Mouse (Mus musculus) gastrocnemius, adult 2 months (tissue): ENCODE results near the gene B4galt3. TPM values are rescaled to one million over a fixed set of nuclear protein-coding genes. Genes with fewer than 3 reads are reported as not detected.
"Not testable (repeated sequence)": the region's sequence is repeated elsewhere in the genome, so short reads cannot be mapped to it uniquely, and the experiment has no call there.

Experiments used
- DNase-seq: peaks from one replicate; pipeline ENCODE4 v3.0.0; 2022
- H3K27ac ChIP-seq: fragments of 200-600 bp; 2 replicates; pipeline ENCODE4 v1.8.1; 2022; ENCODE audit warnings: mild to moderate bottlenecking
- H3K4me3 ChIP-seq: fragments of 200-600 bp; 2 replicates; pipeline ENCODE4 v1.8.1; 2022; ENCODE audit warnings: mild to moderate bottlenecking, moderate library complexity
- CTCF ChIP-seq: fragments of 200-600 bp; IDR thresholded peaks from 2 replicates; pipeline ENCODE4 v1.8.1; 2022; ENCODE audit warnings: antibody characterized with exemption, mild to moderate bottlenecking, moderate library complexity
- intact Hi-C: fragments of 180-260 bp; cut with DNase I; formaldehyde crosslinking; loops from one replicate; pipeline ENCODE4 v1.15.1; 2025
- total RNA-seq, 2 experiments: library from RNA; stranded (reverse); gene quantifications; 2 replicates each; pipeline ENCODE4 v1.2.3; 2021

B4galt3 gene
- total RNA-seq, 2 experiments from 2014 or later: 12.1 to 12.5 TPM

GRCm38 (mm10) chr1:171231844-171232243 lies 38.3 kb upstream of the B4galt3 start:
- TF ChIP-seq CTCF: no peak
- peak overlapping the region; percentile 35 for H3K4me3 ChIP-seq
- intact Hi-C loops: no loop called here

DNA sequence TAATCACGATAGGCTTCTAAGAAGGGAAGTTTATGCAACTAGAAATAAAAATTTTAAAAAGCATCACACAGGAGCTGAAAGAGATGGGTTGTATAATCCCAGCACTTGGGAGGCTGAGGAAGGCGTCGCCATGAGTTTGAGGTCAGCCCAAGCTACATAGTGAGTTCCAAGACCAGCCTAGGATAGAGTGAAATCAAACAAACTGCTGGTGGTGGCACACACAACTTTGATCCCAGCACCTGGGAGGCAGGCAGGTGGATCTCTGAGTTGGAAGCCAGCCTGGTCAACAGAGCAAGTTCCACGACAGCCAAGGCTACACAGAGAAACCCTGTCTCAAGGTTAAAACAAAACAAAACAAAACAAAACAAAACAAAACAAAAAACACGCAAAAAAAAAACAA lies 37.8 kb upstream of the B4galt3 start:
- DNase-seq: no peak
- H3K4me3 ChIP-seq: peak overlapping the region; percentile 35
- peak overlapping the region; percentile 89 for H3K27ac ChIP-seq
- TF ChIP-seq CTCF: no peak
- intact Hi-C loops: no loop called here

More at GRCm38 (mm10) chr1:171231844-171232243, 38.3 kb upstream of the B4galt3 start:
- no peak for DNase-seq
- no peak overlapping the region for H3K27ac ChIP-seq

GRCm38 (mm10) chr1:171232800-171233730 lies 37.1 kb upstream of the B4galt3 start:
- no peak for TF ChIP-seq CTCF
- DNase-seq: no peak
- Histone ChIP-seq H3K27ac (peak overlapping the region; percentile 89), H3K4me3 (peak overlapping the region; percentile 58)
- intact Hi-C loops: no loop called here

DNA sequence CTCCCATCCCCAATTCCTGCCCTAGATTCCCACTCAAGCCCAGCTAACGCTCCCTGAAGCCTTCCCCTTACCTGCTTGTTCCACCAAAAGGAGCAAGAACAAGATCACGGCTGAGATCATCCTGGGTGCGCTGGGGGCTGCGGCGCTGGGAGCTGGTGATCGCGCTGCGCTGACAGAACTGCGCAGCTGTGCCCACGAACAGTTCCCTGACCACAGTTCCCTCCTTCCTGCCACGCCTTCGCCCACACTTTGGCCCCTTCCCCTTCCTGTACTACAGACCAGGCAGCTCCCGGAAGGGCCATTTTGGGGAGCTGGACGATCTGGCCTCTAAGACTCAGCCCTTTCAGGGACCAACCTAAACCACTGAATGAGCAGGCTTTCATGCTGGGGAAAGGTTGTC lies 36.0 kb upstream of the B4galt3 start, which contains the start of gene Fcer1g:
TSS of gene Fcer1g (minus strand) at position 240 of the 400 bp plus-strand sequence.
- intact Hi-C loops: no loop called here
- DNase-seq: peak; percentile 53
- peak within 1 kb of the TSS; percentile 58 for H3K4me3 ChIP-seq
- H3K27ac ChIP-seq: peak within 1 kb of the TSS; percentile 89
- no peak for TF ChIP-seq CTCF

GRCm38 (mm10) chr1:171234538-171234937 lies 35.6 kb upstream of the B4galt3 start:
- Histone ChIP-seq H3K27ac (peak overlapping the region; percentile 89), H3K4me3 (peak overlapping the region; percentile 58)
- no peak for DNase-seq
- no peak for TF ChIP-seq CTCF
- intact Hi-C loops: no loop called here

DNA sequence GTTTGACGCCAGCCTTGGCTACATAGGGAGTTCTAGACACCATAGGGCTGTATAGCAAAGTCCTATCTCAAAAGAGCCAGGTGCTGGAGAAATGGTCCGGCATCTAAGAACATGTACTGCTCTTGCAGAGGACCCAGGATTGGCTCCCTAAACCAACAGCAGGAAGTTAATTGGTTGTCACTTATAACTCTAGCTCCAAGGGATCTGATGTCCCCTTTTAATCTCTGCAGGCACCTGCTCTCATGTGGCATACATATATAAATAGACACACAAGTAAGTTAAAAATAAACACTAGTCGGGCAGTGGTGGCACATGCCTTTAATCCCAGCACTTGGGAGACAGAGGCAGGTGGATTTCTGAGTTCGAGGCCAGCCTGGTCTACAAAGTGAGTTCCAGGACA lies 34.3 kb upstream of the B4galt3 start:
- TF ChIP-seq CTCF: no peak
- peak; percentile 46 for DNase-seq
- peak overlapping the region; percentile 89 for H3K27ac ChIP-seq
- intact Hi-C loops: no loop called here
- peak overlapping the region; percentile 14 for H3K4me3 ChIP-seq

GRCm38 (mm10) chr1:171237438-171237837 lies 32.7 kb upstream of the B4galt3 start:
- DNase-seq: peak; percentile 8
- no peak for TF ChIP-seq CTCF
- intact Hi-C loops: no loop called here
- H3K27ac ChIP-seq: peak overlapping the region; percentile 89
- no peak overlapping the region for H3K4me3 ChIP-seq

- DNase-seq: peak; percentile 81
- Histone ChIP-seq H3K27ac (peak overlapping the region; percentile 89), H3K4me3 (peak overlapping the region; percentile 61)
- peak; percentile 81 for TF ChIP-seq CTCF
- intact Hi-C loops: loop anchor here (2.0 kb wide), 1 partner anchor 16 kb away; the partner anchor contains the start of gene Tomm40l
Measured at GRCm38 (mm10) chr1:171238463-171238862, 31.7 kb upstream of the B4galt3 start.

DNA sequence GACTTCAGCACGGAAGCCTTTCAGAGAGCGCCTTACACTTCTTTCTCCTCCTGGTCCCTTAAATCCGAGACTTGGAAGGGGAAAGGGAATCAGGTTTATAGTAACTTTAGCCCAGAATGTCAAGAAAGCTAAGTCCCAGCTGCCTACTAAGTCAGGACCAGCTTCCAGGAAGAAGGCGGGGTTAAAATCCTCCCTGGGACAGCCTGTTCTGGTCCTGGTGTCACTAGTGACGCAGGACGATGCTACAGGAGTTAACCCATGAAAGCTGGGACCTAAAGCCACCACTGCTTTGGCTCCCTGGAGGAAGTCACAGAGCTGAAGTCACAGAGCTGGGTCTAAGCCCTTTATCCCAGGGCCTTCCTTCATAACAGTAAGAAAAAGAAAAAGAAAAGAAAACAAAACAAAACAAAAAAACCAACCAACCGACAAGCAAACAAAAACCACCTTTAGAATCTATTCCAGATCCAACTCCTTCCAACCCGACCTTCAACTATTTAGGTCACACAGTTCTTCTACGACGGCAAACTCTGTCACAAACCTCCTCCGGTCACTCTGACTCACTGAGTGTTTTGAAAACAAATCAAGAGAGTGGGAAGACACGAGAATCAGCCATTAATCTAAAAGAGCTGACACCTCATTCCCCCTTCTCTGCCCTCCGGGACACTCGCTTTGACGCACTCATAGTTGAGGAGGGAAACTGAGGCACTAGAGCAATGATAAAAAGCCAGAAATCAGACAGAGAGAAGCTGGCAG lies 30.0 kb upstream of the B4galt3 start:
- H3K4me3 ChIP-seq: peak overlapping the region; percentile 61
- peak; percentile 83 for DNase-seq
- intact Hi-C loops: loop anchor here (2.0 kb wide), 1 partner anchor 17 kb away; the partner anchor contains the start of gene Tomm40l
- TF ChIP-seq CTCF: no peak
- H3K27ac ChIP-seq: peak overlapping the region; percentile 89

DNA sequence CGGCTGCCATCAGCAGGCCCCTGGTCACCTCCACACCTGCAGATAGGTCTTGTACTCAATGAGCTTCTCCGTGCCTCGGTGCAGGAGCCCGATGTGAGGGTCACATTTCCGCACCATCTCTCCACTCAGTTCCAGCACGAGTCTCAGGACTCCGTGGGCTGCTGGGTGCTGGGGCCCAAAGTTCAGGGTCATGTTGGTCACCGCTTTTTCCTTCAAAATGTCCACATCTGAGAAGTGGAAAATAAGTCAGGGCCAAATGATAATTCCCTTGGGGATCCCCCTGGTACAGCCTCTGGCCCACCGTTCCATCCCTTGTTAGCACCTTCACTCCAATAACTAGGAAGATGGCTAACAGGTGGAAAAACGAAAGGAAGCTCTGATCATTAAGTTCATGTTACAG lies 29.2 kb upstream of the B4galt3 start:
- H3K27ac ChIP-seq: peak overlapping the region; percentile 89
- no peak for DNase-seq

GRCm38 (mm10) chr1:171241952-171242351 lies 28.2 kb upstream of the B4galt3 start:
- DNase-seq: peak; percentile 14
- intact Hi-C loops, H3K4me3 ChIP-seq: not testable (repeated sequence)
- H3K27ac ChIP-seq: peak overlapping the region; percentile 89

More for the DNA sequence above, 29.2 kb upstream of the B4galt3 start:
- H3K4me3 ChIP-seq: peak overlapping the region; percentile 61
- no peak for TF ChIP-seq CTCF
- intact Hi-C loops: no loop called here

DNA sequence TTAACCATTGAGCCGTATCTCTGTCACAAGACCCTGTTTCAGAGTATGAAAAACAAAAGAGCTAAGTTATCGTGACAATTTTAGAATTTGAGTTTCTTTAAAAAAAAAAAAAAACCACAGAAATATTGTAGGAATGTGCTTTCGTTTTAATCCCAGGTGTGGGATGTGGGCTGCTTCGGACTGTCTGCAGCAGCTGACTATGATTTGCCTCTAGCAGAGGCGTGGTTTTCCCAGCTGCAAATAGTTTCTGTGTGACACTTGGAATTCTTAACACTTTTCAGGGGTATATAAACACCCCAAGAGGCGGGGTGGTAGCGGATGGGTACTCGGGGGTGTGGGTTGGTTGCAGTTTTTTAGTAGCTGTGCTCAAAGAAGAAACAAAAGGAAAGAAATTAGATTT lies 24.8 kb upstream of the B4galt3 start:
- DNase-seq: peak; percentile 10
- H3K4me3 ChIP-seq: peak overlapping the region; percentile 89
- no peak for TF ChIP-seq CTCF
- intact Hi-C loops: no loop called here
- peak overlapping the region; percentile 97 for H3K27ac ChIP-seq
